Mouse (Mus musculus) liver, embryonic 11.5 days (tissue): Measurements from ENCODE around the gene Thrb. TPM values are rescaled to one million over a fixed set of nuclear protein-coding genes. Genes with fewer than 3 reads are reported as not detected.

ENCODE experiments used
- ATAC-seq: fragments of 200-750 bp; cut with Nextera tagmentation; replicated peaks from 2 replicates; pipeline ENCODE4 v1.8.0; 2017; ENCODE audit warnings: moderate number of reproducible peaks, mild to moderate bottlenecking, moderate TSS enrichment, moderate library complexity; ENCODE audit not compliant: low FRiP score
- DNase-seq: peaks from one replicate; pipeline ENCODE4 v3.0.0-alpha.2; 2017; ENCODE audit warnings: low spot score
- H3K27ac ChIP-seq: fragments of 300-500 bp; sonication (generic); 2 replicates; pipeline ENCODE4 v1.5.1; 2014; ENCODE audit warnings: mild to moderate bottlenecking, low read depth, low read length, control low read depth
- H3K27me3 ChIP-seq: fragments of 300-500 bp; sonication (generic); replicated peaks from 2 replicates; pipeline ENCODE4 v1.6.1; 2014; ENCODE audit warnings: low read length, mixed read lengths; ENCODE audit not compliant: control insufficient read depth, insufficient read depth
- H3K36me3 ChIP-seq: fragments of 300-500 bp; sonication (generic); 2 replicates; pipeline ENCODE4 v1.6.1; 2014; ENCODE audit warnings: mild to moderate bottlenecking, low read length, moderate library complexity, mixed read lengths; ENCODE audit not compliant: control insufficient read depth, insufficient read depth
- H3K4me1 ChIP-seq: fragments of 300-500 bp; sonication (generic); replicated peaks from 2 replicates; pipeline ENCODE4 v1.6.1; 2014; ENCODE audit warnings: low read length, mixed read lengths; ENCODE audit not compliant: control insufficient read depth, insufficient read depth
- H3K4me2 ChIP-seq: fragments of 300-500 bp; sonication (generic); 2 replicates; pipeline ENCODE4 v1.6.1; 2014; ENCODE audit warnings: mild to moderate bottlenecking, control low read depth, moderate library complexity
- H3K4me3 ChIP-seq: fragments of 300-500 bp; sonication (generic); 2 replicates; pipeline ENCODE4 v1.5.1; 2014; ENCODE audit warnings: low read depth, low read length, control low read depth
- H3K9ac ChIP-seq: fragments of 300-500 bp; sonication (generic); 2 replicates; pipeline ENCODE4 v1.6.1; 2014; ENCODE audit warnings: low read depth, low read length, control low read depth
- H3K9me3 ChIP-seq: fragments of 300-500 bp; sonication (generic); 2 replicates; pipeline ENCODE4 v1.6.1; 2016; ENCODE audit warnings: low read length, inconsistent platforms, mixed read lengths; ENCODE audit not compliant: control insufficient read depth
- WGBS: fragments of 180-500 bp; shearing (Covaris S2); extraction: QIAGEN DNeasy Blood & Tissue Kit; methylation state at CpG from one replicate; pipeline ENCODE4 v1.1.7; 2014; 5-methylcytosine and 5-hydroxymethylcytosine counted together
- polyA plus RNA-seq: library from polyadenylated mRNA; unstranded; fragments of >200 nt; fragmentation: Nextera tagmentation; extraction: Ambion mirVana; gene quantifications from 2 replicates; pipeline ENCODE4 v1.2.1, GENCODE M21; 2014

Thrb gene
- polyA plus RNA-seq, 1 experiment from 2014 or later, result 1.7 TPM

DNA sequence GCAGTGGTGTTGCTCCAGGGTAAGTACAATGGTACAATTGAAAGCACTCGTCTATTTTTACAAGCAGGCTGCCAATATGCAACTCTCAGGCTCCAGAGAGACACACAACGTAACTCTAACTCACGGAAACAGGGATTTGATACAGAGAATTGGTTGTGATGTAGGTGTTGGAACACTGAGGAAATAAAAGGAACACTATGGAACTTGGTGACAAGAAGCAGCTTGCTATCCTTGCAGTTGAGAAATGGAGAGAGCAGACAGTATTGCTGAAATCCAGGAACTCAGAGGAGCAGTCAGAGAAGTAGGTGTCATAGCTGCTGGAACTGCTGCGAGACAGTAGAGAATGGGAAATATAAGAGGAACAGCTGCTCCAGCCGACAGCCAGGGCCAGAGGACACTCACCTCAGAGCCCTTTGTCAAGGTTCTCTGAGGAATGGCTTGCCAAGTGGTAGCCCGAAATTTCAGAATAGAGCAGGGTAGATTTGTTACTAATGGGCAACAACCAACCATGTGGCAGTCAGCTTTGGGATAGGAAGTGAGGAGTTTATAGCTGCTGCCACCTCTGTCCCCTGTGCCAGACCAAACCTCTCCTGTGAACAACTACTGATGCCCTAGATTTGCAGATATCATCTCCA, 252.6 kb downstream of the Thrb start:
- Histone ChIP-seq H3K36me3 (no peaks in the 10 kb centered on the region), H3K4me1 (no peaks in the 10 kb centered on the region), H3K4me2 (no peak overlapping the region), H3K27ac (no peak overlapping the region), H3K27me3 (no peaks in the 10 kb centered on the region), H3K9me3 (no peaks in the 10 kb centered on the region), H3K9ac (no peak overlapping the region), H3K4me3 (no peak overlapping the region)
- no peak for ATAC-seq
- no peak for DNase-seq
- WGBS, result 71% methylated on average over 6 of the region's 6 CpGs

DNA sequence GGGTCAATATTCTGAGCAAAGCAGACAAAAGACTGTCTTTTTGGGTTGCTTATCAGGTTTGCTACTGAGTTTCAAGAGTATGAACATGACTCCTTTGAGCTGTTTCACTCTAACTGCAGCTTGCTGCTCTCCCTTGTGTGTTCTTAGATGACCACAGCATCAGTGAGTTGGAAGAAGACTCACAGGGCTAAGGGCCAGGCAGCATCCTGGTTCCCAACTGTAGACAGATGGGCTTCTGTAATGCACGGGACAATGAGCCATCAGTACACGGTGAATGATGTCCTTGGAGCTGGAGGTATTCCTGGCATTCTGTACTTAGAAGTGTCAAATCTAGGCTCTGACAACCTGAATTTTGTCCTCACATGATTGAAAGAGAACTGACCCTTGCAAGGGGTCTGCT, 255.5 kb downstream of the Thrb start:
- 70% methylated on average over 2 of the region's 2 CpGs for WGBS
- Histone ChIP-seq H3K9ac (no peak overlapping the region), H3K4me2 (no peak overlapping the region), H3K27me3 (no peaks in the 10 kb centered on the region), H3K36me3 (no peaks in the 10 kb centered on the region), H3K27ac (no peak overlapping the region), H3K4me3 (no peak overlapping the region), H3K9me3 (no peaks in the 10 kb centered on the region), H3K4me1 (no peaks in the 10 kb centered on the region)
- ATAC-seq, result no peak
- no peak for DNase-seq

DNA sequence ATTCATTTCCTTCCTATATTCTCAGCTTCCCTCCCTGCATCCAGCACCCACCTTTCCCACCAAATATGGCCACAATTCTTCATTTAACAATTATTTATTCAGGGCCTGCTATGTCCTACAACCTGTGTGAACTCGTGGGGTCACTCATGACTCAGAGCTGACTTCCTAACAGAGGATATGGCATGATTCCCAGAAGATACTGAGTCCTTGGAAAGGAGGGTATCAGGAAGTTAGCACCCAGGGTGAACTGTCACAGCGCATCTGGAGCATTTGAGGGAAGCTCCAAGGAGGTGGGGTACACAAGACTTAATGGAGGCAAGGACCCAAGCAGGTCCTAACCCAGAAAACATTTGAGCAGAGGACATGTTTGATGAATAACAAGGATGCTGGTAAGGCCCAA, 256.6 kb downstream of the Thrb start:
- DNase-seq, result no peak
- Histone ChIP-seq H3K9me3 (no peaks in the 10 kb centered on the region), H3K27ac (no peak overlapping the region), H3K9ac (no peak overlapping the region), H3K27me3 (no peaks in the 10 kb centered on the region), H3K4me3 (no peak overlapping the region), H3K4me2 (no peak overlapping the region), H3K36me3 (no peaks in the 10 kb centered on the region), H3K4me1 (no peaks in the 10 kb centered on the region)
- no peak for ATAC-seq
- WGBS, result 62% methylated on average over 2 of the region's 2 CpGs

DNA sequence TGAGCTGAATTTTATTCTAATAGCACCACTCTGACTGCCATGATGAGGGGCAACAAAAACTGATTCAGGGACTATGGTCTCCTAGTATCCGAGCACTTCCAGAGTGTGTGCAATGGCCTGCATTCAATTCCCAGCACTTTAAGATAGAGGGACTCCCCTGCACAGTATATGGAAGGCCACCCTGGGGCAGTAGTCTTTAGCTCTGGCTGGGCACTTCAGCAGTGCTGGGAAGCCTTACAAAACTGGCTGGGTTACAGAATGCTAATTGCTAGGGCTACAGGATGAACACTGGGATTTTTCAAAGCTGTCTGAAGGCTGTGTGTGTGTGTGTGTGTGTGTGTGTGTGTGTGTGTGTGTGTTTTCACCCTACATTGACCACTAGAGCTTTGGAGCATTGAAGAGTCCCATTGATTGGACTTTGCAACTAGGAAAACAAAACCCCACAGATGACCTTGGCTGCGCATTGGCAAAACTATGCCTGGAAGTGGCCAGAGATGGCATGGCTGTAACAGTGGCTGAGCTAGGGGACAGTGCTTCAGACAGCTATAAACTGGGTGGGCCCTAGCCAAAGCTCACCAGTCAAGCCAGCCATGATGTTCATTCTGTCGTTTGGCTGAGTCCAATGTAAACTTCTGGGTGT, 257.2 kb downstream of the Thrb start:
- ATAC-seq, result no peak
- no peak for DNase-seq
- Histone ChIP-seq H3K4me3 (no peak overlapping the region), H3K9ac (no peak overlapping the region), H3K4me1 (no peaks in the 10 kb centered on the region), H3K4me2 (no peak overlapping the region), H3K27ac (no peak overlapping the region), H3K9me3 (no peaks in the 10 kb centered on the region), H3K36me3 (no peaks in the 10 kb centered on the region), H3K27me3 (no peaks in the 10 kb centered on the region)
- 82% methylated on average over 3 of the region's 3 CpGs for WGBS

DNA sequence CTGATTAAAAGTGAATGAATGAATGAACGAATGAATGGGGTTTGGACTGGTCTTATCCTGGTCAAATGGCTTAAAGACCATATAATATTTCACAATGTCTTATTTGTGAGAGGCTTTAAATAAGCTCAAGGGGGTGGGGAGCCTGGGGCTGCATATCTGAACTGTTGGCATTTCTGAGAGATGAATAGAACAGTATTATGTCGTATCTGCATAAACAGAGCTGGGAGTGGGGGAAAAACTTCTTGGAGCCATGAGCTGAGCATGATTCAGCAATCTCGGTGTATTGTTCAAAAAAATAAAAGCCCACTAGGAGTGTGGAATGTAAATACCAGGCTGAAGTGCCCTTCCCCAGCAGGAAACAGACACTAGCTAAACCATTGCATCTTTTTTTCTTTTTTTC, 257.8 kb downstream of the Thrb start:
- ATAC-seq (no peak), DNase-seq (no peak)
- Histone ChIP-seq H3K9me3 (no peaks in the 10 kb centered on the region), H3K4me3 (no peak overlapping the region), H3K9ac (no peak overlapping the region), H3K36me3 (no peaks in the 10 kb centered on the region), H3K27ac (no peak overlapping the region), H3K4me1 (no peaks in the 10 kb centered on the region), H3K4me2 (no peak overlapping the region), H3K27me3 (no peaks in the 10 kb centered on the region)
- 52% methylated on average over 3 of the region's 3 CpGs for whole genome bisulfite sequencing

DNA sequence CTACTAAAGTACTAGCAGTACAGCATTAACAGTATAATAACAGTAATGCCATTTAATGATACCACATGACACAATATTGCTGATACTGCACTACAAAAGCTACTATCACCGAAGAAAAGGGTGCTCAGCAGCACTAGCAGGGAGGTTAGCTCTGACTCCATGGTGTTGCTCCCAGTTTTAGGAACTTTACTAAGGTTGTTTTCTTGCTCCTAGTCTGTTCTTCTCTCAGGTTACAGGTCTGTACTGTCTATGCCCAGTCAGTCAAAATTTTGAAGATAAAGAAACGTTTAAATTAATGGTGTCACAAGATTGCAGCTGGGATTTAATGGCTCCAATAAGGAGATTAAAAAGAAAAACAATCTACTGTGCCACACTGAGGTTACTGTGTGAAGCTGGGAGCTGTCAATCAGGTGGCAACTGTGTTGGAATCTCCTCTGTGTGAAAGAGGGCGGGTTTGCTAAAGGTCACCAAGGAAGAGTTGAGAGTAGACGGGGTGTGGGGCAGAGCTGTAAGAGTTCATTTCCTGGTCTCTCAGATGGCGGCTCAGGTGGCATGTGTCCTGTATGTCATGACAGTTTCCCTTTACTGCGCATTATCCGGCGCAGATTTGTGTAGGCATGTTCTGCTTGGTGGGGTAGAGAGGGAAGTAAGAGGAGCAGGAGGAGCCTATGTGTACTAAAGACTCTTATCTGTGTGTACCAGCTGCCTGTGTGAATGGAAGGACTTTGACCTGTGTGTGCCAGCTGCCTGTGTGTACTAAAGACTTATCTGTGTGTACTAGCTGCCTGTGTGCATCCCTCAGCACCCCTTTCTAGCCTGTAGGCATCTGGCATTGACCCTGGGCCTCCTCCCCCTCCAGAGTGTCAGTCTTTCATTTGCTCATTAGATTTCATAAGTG, 263.0 kb downstream of the Thrb start:
- Histone ChIP-seq H3K9me3 (no peaks in the 10 kb centered on the region), H3K4me3 (no peak overlapping the region), H3K27me3 (no peaks in the 10 kb centered on the region), H3K27ac (no peak overlapping the region), H3K9ac (no peak overlapping the region), H3K4me2 (no peak overlapping the region), H3K4me1 (no peaks in the 10 kb centered on the region), H3K36me3 (no peaks in the 10 kb centered on the region)
- peak; percentile 62 for ATAC-seq
- 54% methylated on average over 8 of the region's 8 CpGs for WGBS
- DNase-seq, result no peak

DNA sequence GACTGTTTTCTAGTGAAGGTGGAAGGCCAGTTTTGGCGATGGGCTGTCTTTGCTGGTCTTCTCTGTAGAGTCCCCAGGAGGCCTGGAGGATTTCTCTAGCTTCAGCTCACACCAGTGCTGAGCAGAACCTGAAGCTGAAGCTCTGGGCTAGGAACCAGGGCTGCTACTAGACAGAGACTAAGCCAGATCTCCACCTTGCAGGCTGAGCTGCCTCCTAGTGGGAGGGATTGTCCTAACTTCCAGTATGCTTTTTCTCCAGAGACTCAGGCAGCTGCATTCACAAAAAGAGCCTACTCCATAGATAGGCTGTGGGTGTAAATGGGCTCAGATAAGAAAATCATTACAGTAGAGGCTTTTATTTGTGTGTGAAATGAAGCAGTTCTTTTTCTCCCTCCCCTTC, 267.4 kb downstream of the Thrb start:
- WGBS, result 37% methylated on average over 1 of the region's 1 CpGs
- Histone ChIP-seq H3K4me2 (no peak overlapping the region), H3K27me3 (no peaks in the 10 kb centered on the region), H3K9ac (no peak overlapping the region), H3K36me3 (no peaks in the 10 kb centered on the region), H3K27ac (no peak overlapping the region), H3K4me1 (no peaks in the 10 kb centered on the region), H3K4me3 (no peak overlapping the region), H3K9me3 (no peaks in the 10 kb centered on the region)
- DNase-seq (no peak), ATAC-seq (no peak)

DNA sequence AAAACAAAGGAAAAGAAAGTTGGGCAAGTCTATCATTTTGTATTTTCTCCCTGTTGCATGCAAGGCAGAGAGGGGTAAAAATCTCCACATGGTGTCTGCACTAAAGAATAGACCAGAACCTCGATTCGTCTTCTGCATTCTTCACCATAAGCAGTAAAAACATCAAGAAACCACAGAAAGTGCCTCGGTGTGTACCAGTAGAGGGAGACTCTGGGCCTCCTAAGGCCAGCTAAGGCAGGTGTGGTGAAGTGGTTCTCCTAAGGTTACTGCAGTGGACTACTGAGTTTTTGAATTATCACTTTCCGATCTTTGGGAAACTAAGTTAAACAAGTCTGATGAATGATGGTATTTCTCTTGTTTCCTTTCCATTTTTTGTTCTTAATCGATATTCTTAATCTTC, 269.5 kb downstream of the Thrb start:
- H3K4me2 ChIP-seq, result no peak overlapping the region
- H3K9me3 ChIP-seq, result no peaks in the 10 kb centered on the region
- no peak overlapping the region for H3K27ac ChIP-seq
- no peaks in the 10 kb centered on the region for H3K4me1 ChIP-seq
- WGBS, result 68% methylated on average over 5 of the region's 5 CpGs
- H3K9ac ChIP-seq, result no peak overlapping the region
- H3K27me3 ChIP-seq, result no peaks in the 10 kb centered on the region
- ATAC-seq (no peak), DNase-seq (no peak)
- H3K36me3 ChIP-seq, result no peaks in the 10 kb centered on the region
- H3K4me3 ChIP-seq, result no peak overlapping the region
